Mouse (Mus musculus) gastrocnemius, postnatal 36 days (tissue): ENCODE data around the gene Stoml1. TPM values are rescaled to one million over a fixed set of nuclear protein-coding genes. Genes with fewer than 3 reads are reported as not detected.

Source experiments
- DNase-seq, 2 experiments: peaks; one replicate each; pipeline ENCODE4 v3.0.0; 2022
- intact Hi-C: fragments of 180-260 bp; cut with DNase I; formaldehyde crosslinking; loops from one replicate; pipeline ENCODE4 v1.15.1; 2025
- microRNA-seq, 2 experiments: library from miRNA; unstranded; fragments of <30 nt; microRNA quantifications; one replicate each; pipeline ENCODE4 v1.2.0; 2021
- total RNA-seq, 2 experiments: library from RNA; stranded (reverse); gene quantifications; 2 replicates each; pipeline ENCODE4 v1.2.3; 2021

Gene Stoml1
- total RNA-seq, 2 experiments from 2014 or later, result 5.5 to 7.5 TPM

GRCm38 (mm10) chr9:58294527-58294926 is 41.6 kb downstream of the Stoml1 start:
- no peak for DNase-seq
- intact Hi-C loops, result no loop called here

GRCm38 (mm10) chr9:58295345-58295744 is 42.4 kb downstream of the Stoml1 start:
- intact Hi-C loops, result no loop called here
- DNase-seq, result no peak

- DNase-seq, result peak in 1 of 2 experiments; percentile 63
- intact Hi-C loops, result no loop called here
Measured at GRCm38 (mm10) chr9:58295766-58296361, 42.9 kb downstream of the Stoml1 start.

- intact Hi-C loops, result no loop called here
- no peak for DNase-seq
Measured at GRCm38 (mm10) chr9:58297065-58297464, 44.1 kb downstream of the Stoml1 start.

- intact Hi-C loops, result no loop called here
Measured at GRCm38 (mm10) chr9:58297961-58298477, 45.1 kb downstream of the Stoml1 start.

GRCm38 (mm10) chr9:58299356-58299799 is 46.4 kb downstream of the Stoml1 start:
- intact Hi-C loops, result no loop called here
- no peak for DNase-seq

More at GRCm38 (mm10) chr9:58297961-58298477, 45.1 kb downstream of the Stoml1 start:
- DNase-seq, result no peak

GRCm38 (mm10) chr9:58303115-58303514 is 50.2 kb downstream of the Stoml1 start:
- no peak for DNase-seq
- intact Hi-C loops, result no loop called here

- DNase-seq, result no peak
- intact Hi-C loops, result no loop called here
Measured at GRCm38 (mm10) chr9:58303599-58304271, 50.8 kb downstream of the Stoml1 start.

GRCm38 (mm10) chr9:58305686-58306085 is 52.7 kb downstream of the Stoml1 start:
- intact Hi-C loops, result no loop called here
- DNase-seq, result no peak

- intact Hi-C loops, result no loop called here
- DNase-seq, result peak; percentile 51 to 68
Measured at GRCm38 (mm10) chr9:58308395-58308794, 55.4 kb downstream of the Stoml1 start.

- DNase-seq, result peak; percentile 55 to 61
- intact Hi-C loops, result no loop called here
Measured at GRCm38 (mm10) chr9:58310043-58310660, 57.2 kb downstream of the Stoml1 start.

GRCm38 (mm10) chr9:58311191-58311910 is 58.4 kb downstream of the Stoml1 start:
- no peak for DNase-seq
- intact Hi-C loops, result no loop called here

Small RNA genes lying within 50 kb of the gene (microRNA-seq; reads per million reads assigned to microRNA genes)
- 0 reads per million in 2 experiments for gene Mir6385

Other genes with a start within 250 kb of the Stoml1 start
- gene Cyp11a1, start 246.8 kb upstream of the Stoml1 start, total RNA-seq, result not detected
- under 1 TPM; 0.18 to 0.69 TPM for gene Stra6, start 189.4 kb upstream of the Stoml1 start, total RNA-seq
- gene Ccdc33, start 134.3 kb upstream of the Stoml1 start, total RNA-seq, result not detected
- gene Islr, start 48.9 kb upstream of the Stoml1 start, total RNA-seq, result 10 to 100 TPM; 20.5 to 24.0 TPM
- 1 to 10 TPM; 2.6 to 4.7 TPM for gene Islr2, start 48.8 kb upstream of the Stoml1 start, total RNA-seq
- 1 to 10 TPM; 4.0 to 4.3 TPM for gene Pml, start 3.4 kb upstream of the Stoml1 start, total RNA-seq
- 10 to 100 TPM; 13.9 to 14.3 TPM for gene Loxl1, start 60.0 kb downstream of the Stoml1 start, total RNA-seq
- gene Tbc1d21, start 117.3 kb downstream of the Stoml1 start, total RNA-seq, result not detected
- 10 to 100 TPM; 13.7 to 15.6 TPM for gene Insyn1, start 235.4 kb downstream of the Stoml1 start, total RNA-seq